Mouse (Mus musculus) embryonic facial prominence, embryonic 11.5 days (tissue): ENCODE measurements around the gene Pink1. TPM values are rescaled to one million over a fixed set of nuclear protein-coding genes. Genes with fewer than 3 reads are reported as not detected.

Experiments
- ATAC-seq: fragments of 200-750 bp; cut with Nextera tagmentation; replicated peaks from 2 replicates; pipeline ENCODE4 v1.8.0; 2017; ENCODE audit warnings: low read depth; ENCODE audit not compliant: insufficient number of reproducible peaks, low FRiP score, low TSS enrichment
- DNase-seq: peaks from one replicate; pipeline ENCODE4 v3.0.0-alpha.2; 2015; ENCODE audit warnings: low spot score
- H3K27ac ChIP-seq: fragments of 300-500 bp; sonication (generic); replicated peaks from 2 replicates; pipeline ENCODE4 v1.5.1; 2014; ENCODE audit warnings: mild to moderate bottlenecking, low read depth, low read length, control low read depth
- H3K27me3 ChIP-seq: fragments of 300-500 bp; sonication (generic); 2 replicates; pipeline ENCODE4 v1.6.1; 2014; ENCODE audit warnings: mild to moderate bottlenecking, low read length, moderate library complexity, mixed read lengths; ENCODE audit not compliant: control insufficient read depth, insufficient read depth
- H3K36me3 ChIP-seq: fragments of 300-500 bp; sonication (generic); replicated peaks from 2 replicates; pipeline ENCODE4 v1.6.1; 2014; ENCODE audit warnings: low read depth, mild to moderate bottlenecking, low read length, moderate library complexity, mixed read lengths; ENCODE audit not compliant: control insufficient read depth, insufficient read depth
- H3K4me1 ChIP-seq: fragments of 300-500 bp; sonication (generic); 2 replicates; pipeline ENCODE4 v1.6.1; 2014; ENCODE audit warnings: low read length, mixed read lengths; ENCODE audit not compliant: control insufficient read depth, insufficient read depth
- H3K4me2 ChIP-seq: fragments of 300-500 bp; sonication (generic); 2 replicates; pipeline ENCODE4 v1.6.1; 2014; ENCODE audit warnings: low read depth, mild to moderate bottlenecking, control low read depth, low read length, moderate library complexity
- H3K4me3 ChIP-seq: fragments of 300-500 bp; sonication (generic); 2 replicates; pipeline ENCODE4 v1.5.1; 2014; ENCODE audit warnings: low read depth, low read length, control low read depth
- H3K9ac ChIP-seq: fragments of 300-500 bp; sonication (generic); replicated peaks from 2 replicates; pipeline ENCODE4 v1.6.1; 2014; ENCODE audit warnings: mild to moderate bottlenecking, control low read depth, low read length
- H3K9me3 ChIP-seq: fragments of 300-500 bp; sonication (generic); replicated peaks from 2 replicates; pipeline ENCODE4 v1.6.1; 2016; ENCODE audit warnings: mild to moderate bottlenecking, low read length, inconsistent platforms, mixed read lengths; ENCODE audit not compliant: control insufficient read depth
- WGBS: fragments of 180-500 bp; shearing (Covaris S2); extraction: QIAGEN DNeasy Blood & Tissue Kit; methylation state at CpG from one replicate; pipeline ENCODE4 v1.1.7; 2014; 5-methylcytosine and 5-hydroxymethylcytosine counted together
- polyA plus RNA-seq: library from polyadenylated mRNA; unstranded; fragments of >200 nt; fragmentation: Nextera tagmentation; extraction: Ambion mirVana; gene quantifications from 2 replicates; pipeline ENCODE4 v1.2.1, GENCODE M21; 2014

The Pink1 gene
- polyA plus RNA-seq, 1 experiment from 2014 or later, result 17.7 TPM

DNA sequence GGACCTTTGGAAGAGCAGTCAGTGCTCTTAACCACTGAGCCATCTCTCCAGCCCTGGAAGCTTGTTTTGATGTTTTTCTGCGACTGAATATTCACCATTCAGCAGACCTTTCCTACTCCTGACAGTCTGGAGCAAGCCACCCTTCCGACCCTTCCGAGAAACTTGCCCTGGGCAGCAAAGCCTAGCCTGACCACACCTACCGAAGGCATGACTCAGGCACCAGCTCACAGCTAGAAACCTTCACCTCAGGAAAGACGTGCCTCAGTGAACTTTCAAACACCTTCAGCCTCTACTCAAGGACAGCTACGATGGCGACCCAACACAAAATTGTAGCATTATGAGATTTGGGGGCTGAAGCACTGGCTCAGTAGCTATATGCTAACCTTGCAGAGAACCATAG, 36.8 kb upstream of the Pink1 start:
- H3K4me2 ChIP-seq, result no peak overlapping the region
- H3K9ac ChIP-seq, result no peak overlapping the region
- no peaks in the 10 kb centered on the region for H3K9me3 ChIP-seq
- H3K4me3 ChIP-seq, result no peak overlapping the region
- no peaks in the 10 kb centered on the region for H3K4me1 ChIP-seq
- H3K36me3 ChIP-seq, result no peaks in the 10 kb centered on the region
- WGBS, result 84% methylated on average over 7 of the region's 7 CpGs
- H3K27me3 ChIP-seq, result peaks cover 3% of the 10 kb centered on the region; the same call in 1 of the 2 replicates
- DNase-seq, result no peak
- no peak overlapping the region for H3K27ac ChIP-seq
- ATAC-seq, result no peak

GRCm38 (mm10) chr4:138361370-138361821, 35.3 kb upstream of the Pink1 start:
- WGBS, result 3% methylated on average over 11 of the region's 11 CpGs
- no peaks in the 10 kb centered on the region for H3K36me3 ChIP-seq
- H3K27ac ChIP-seq, result no peak overlapping the region
- ATAC-seq, result no peak
- H3K9me3 ChIP-seq, result no peaks in the 10 kb centered on the region
- peaks cover 3% of the 10 kb centered on the region; the same call in 1 of the 2 replicates for H3K27me3 ChIP-seq
- H3K4me1 ChIP-seq, result no peaks in the 10 kb centered on the region
- H3K4me2 ChIP-seq, result no peak overlapping the region
- DNase-seq, result no peak
- H3K9ac ChIP-seq, result no peak overlapping the region; the same call in 1 of the 2 replicates
- no peak overlapping the region for H3K4me3 ChIP-seq

DNA sequence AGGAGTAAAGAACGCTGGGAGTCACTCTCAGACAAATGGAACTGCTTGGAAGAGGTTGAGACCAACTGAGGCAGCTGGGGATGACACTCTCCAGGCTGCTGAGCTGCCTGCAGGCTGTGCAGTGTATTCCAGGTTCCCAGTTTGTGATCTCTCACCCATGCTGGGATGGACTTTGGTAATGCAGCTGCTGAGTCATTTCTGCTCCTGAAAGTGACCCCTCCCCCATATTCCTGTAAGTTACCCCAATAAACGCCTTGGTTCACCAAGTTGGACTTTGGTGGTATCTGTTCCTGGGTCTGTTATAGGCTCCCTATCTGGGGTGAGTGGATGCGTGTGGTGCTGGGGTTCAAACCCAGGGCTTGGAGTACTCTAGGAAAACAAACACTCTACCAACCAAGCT, 32.1 kb upstream of the Pink1 start:
- WGBS, result 77% methylated on average over 3 of the region's 3 CpGs
- ATAC-seq, result no peak
- H3K27me3 ChIP-seq, result peaks cover 3% of the 10 kb centered on the region; the same call in 1 of the 2 replicates
- no peaks in the 10 kb centered on the region for H3K4me1 ChIP-seq
- no peak overlapping the region for H3K4me3 ChIP-seq
- H3K9ac ChIP-seq, result no peak overlapping the region
- no peaks in the 10 kb centered on the region for H3K36me3 ChIP-seq
- H3K27ac ChIP-seq, result no peak overlapping the region
- no peak overlapping the region for H3K4me2 ChIP-seq
- no peak for DNase-seq
- no peaks in the 10 kb centered on the region for H3K9me3 ChIP-seq

- no peak for ATAC-seq
- WGBS, result 92% methylated on average over 12 of the region's 12 CpGs
These were observed 30.4 kb upstream of the Pink1 start for GRCm38 (mm10) chr4:138356551-138356950.

GRCm38 (mm10) chr4:138356141-138356540, 30.0 kb upstream of the Pink1 start:
- H3K9me3 ChIP-seq, result no peaks in the 10 kb centered on the region
- no peaks in the 10 kb centered on the region for H3K36me3 ChIP-seq
- H3K9ac ChIP-seq, result no peak overlapping the region
- ATAC-seq (no peak), DNase-seq (no peak)
- no peak overlapping the region for H3K4me3 ChIP-seq
- no peaks in the 10 kb centered on the region for H3K4me1 ChIP-seq
- H3K4me2 ChIP-seq, result no peak overlapping the region
- no peak overlapping the region for H3K27ac ChIP-seq
- H3K27me3 ChIP-seq, result peaks cover 3% of the 10 kb centered on the region; the same call in 1 of the 2 replicates
- 81% methylated on average over 8 of the region's 8 CpGs for WGBS

More at GRCm38 (mm10) chr4:138356551-138356950, 30.4 kb upstream of the Pink1 start:
- Histone ChIP-seq H3K27me3 (peaks cover 3% of the 10 kb centered on the region; the same call in 1 of the 2 replicates), H3K4me2 (no peak overlapping the region), H3K4me3 (no peak overlapping the region), H3K4me1 (no peaks in the 10 kb centered on the region), H3K36me3 (no peaks in the 10 kb centered on the region), H3K9me3 (no peaks in the 10 kb centered on the region), H3K9ac (no peak overlapping the region), H3K27ac (no peak overlapping the region)
- no peak for DNase-seq

DNA sequence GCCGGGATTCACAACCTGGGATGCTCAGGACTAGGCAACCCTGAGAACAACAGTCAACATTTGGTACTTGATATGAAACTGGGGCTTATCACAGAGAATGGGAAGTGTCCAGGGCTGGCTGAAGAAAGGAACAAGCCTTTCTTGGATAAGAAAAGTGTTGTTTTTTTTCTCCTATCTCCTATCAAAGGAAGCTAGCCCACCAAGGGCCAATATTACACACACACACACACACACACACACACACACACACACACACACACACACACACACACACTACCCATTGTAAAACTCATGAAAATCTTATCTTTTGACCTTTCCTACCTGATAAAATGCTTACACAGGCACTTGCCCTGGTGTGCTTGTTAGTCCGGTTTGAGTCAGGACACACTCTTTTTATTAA, 29.4 kb upstream of the Pink1 start:
- Histone ChIP-seq H3K27me3 (0 out of 2 replicates have a peak, but pooled peaks cover under 1% of the 10 kb centered on the region), H3K4me3 (no peak overlapping the region), H3K9me3 (no peaks in the 10 kb centered on the region), H3K4me1 (no peaks in the 10 kb centered on the region), H3K9ac (no peak overlapping the region), H3K36me3 (no peaks in the 10 kb centered on the region), H3K4me2 (no peak overlapping the region), H3K27ac (no peak overlapping the region)
- WGBS, result 76% methylated on average over 2 of the region's 2 CpGs
- ATAC-seq (no peak), DNase-seq (no peak)

DNA sequence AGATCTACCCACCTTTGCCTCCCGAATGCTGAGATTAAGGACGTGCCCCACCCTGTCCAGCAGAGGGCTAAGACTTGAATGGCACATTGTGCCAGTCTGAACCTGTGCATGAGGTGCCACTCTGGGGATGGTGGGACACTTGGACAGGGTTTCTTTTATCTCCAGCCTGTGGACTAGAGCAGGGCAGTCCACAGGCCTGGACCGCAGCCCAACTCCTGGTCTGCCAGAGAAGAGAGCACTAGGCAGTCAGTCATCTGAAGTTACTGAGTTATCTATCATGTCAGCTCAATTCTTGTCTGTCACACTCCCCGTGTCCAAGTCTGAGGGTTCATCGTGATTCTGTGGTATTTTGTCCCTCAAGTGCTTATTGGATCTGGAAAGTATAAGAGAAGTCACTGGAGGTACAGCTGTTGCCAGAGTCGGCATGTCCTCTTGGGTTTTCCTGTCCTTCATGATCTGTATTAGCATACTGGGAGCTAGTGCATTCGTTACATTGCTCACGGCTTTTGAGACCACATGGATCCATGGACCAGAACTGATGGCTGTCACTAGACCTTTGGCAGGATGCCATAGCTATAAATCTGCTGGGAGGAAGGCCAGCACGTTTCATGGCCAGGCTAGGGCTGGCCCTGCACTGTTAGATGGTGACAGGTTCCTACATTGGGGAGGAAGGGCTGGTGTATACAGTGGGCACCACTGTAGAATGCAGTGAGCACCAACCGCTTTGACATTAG, 27.5 kb upstream of the Pink1 start:
- Histone ChIP-seq H3K9me3 (no peaks in the 10 kb centered on the region), H3K36me3 (no peaks in the 10 kb centered on the region), H3K27me3 (no peaks in the 10 kb centered on the region), H3K4me2 (no peak overlapping the region), H3K4me3 (no peak overlapping the region), H3K4me1 (no peaks in the 10 kb centered on the region), H3K9ac (no peak overlapping the region), H3K27ac (no peak overlapping the region)
- DNase-seq (no peak), ATAC-seq (no peak)
- 83% methylated on average over 10 of the region's 10 CpGs for WGBS

- no peak overlapping the region for H3K4me2 ChIP-seq
- WGBS, result 67% methylated on average over 6 of the region's 6 CpGs
- H3K9me3 ChIP-seq, result no peaks in the 10 kb centered on the region
- no peak overlapping the region for H3K9ac ChIP-seq
- no peak overlapping the region for H3K4me3 ChIP-seq
- no peaks in the 10 kb centered on the region for H3K4me1 ChIP-seq
- no peak for ATAC-seq
- H3K27ac ChIP-seq, result no peak overlapping the region
- DNase-seq, result no peak
- H3K36me3 ChIP-seq, result no peaks in the 10 kb centered on the region
- H3K27me3 ChIP-seq, result no peaks in the 10 kb centered on the region
These were observed 26.6 kb upstream of the Pink1 start for GRCm38 (mm10) chr4:138352692-138353091.
